Mouse (Mus musculus) limb, embryonic 14.5 days (tissue): ENCODE measurements around the gene Cog1. TPM values are rescaled to one million over a fixed set of nuclear protein-coding genes. Genes with fewer than 3 reads are reported as not detected.

Experiments
- ATAC-seq: fragments of 200-750 bp; cut with Nextera tagmentation; 2 replicates; pipeline ENCODE4 v1.8.0; 2017; ENCODE audit warnings: low read depth, moderate number of reproducible peaks, moderate TSS enrichment; ENCODE audit not compliant: low FRiP score
- DNase-seq: peaks from one replicate; pipeline ENCODE4 v3.0.0-alpha.2; 2015; ENCODE audit warnings: low spot score
- H3K27ac ChIP-seq: fragments of 300-500 bp; sonication (generic); replicated peaks from 2 replicates; pipeline ENCODE4 v1.5.1; 2014; ENCODE audit warnings: low read depth, mild to moderate bottlenecking, low read length, moderate library complexity, mixed read lengths
- H3K27me3 ChIP-seq: fragments of 300-500 bp; sonication (generic); 2 replicates; pipeline ENCODE4 v1.6.1; 2014; ENCODE audit warnings: low read length, mixed read lengths; ENCODE audit not compliant: control insufficient read depth, insufficient read depth
- H3K36me3 ChIP-seq: fragments of 300-500 bp; sonication (generic); 2 replicates; pipeline ENCODE4 v1.6.1; 2014; ENCODE audit warnings: mild to moderate bottlenecking, low read length, moderate library complexity, mixed read lengths; ENCODE audit not compliant: control insufficient read depth, insufficient read depth
- H3K4me1 ChIP-seq: fragments of 300-500 bp; sonication (generic); 2 replicates; pipeline ENCODE4 v1.6.1; 2014; ENCODE audit warnings: antibody characterized with exemption, low read length, mixed read lengths; ENCODE audit not compliant: control insufficient read depth, insufficient read depth
- H3K4me2 ChIP-seq: fragments of 300-500 bp; sonication (generic); replicated peaks from 2 replicates; pipeline ENCODE4 v1.6.1; 2014; ENCODE audit warnings: low read depth, mild to moderate bottlenecking, low read length, moderate library complexity; ENCODE audit not compliant: severe bottlenecking
- H3K4me3 ChIP-seq: fragments of 300-500 bp; sonication (generic); replicated peaks from 2 replicates; pipeline ENCODE4 v1.5.1; 2014; ENCODE audit warnings: low read length
- H3K9ac ChIP-seq: fragments of 300-500 bp; sonication (generic); 2 replicates; pipeline ENCODE4 v1.6.1; 2014; ENCODE audit warnings: mild to moderate bottlenecking, low read depth, low read length, moderate library complexity; ENCODE audit not compliant: severe bottlenecking
- H3K9me3 ChIP-seq: fragments of 300-500 bp; sonication (generic); 2 replicates; pipeline ENCODE4 v1.6.1; 2016; ENCODE audit warnings: low read length; ENCODE audit not compliant: control insufficient read depth
- POLR2A ChIP-seq: fragments of 200-500 bp; IDR thresholded peaks from 2 replicates; pipeline ENCODE4 v1.8.0; 2012; ENCODE audit warnings: inconsistent platforms, mild to moderate bottlenecking, moderate library complexity, borderline replicate concordance; ENCODE audit not compliant: insufficient read depth, insufficient read length; ENCODE audit errors: extremely low read depth
- WGBS: fragments of 180-500 bp; shearing (Covaris S2); extraction: QIAGEN DNeasy Blood & Tissue Kit; methylation state at CpG from one replicate; pipeline ENCODE4 v1.1.7; 2014; 5-methylcytosine and 5-hydroxymethylcytosine counted together
- polyA plus RNA-seq, 2 experiments: library from polyadenylated mRNA; depleted of rRNA in 1 of 2; stranded (reverse) in 1 of 2; unstranded in 1 of 2; fragments of >200 nt; fragmentation: Nextera tagmentation in 1 of 2; extraction: Ambion mirVana in 1 of 2; gene quantifications; 2 replicates each; pipeline versions ENCODE4 v1.2.1 to v1.2.3; 2012 to 2014

Gene Cog1
- polyA plus RNA-seq, 2 experiments, result 26.7 to 38.8 TPM

DNA sequence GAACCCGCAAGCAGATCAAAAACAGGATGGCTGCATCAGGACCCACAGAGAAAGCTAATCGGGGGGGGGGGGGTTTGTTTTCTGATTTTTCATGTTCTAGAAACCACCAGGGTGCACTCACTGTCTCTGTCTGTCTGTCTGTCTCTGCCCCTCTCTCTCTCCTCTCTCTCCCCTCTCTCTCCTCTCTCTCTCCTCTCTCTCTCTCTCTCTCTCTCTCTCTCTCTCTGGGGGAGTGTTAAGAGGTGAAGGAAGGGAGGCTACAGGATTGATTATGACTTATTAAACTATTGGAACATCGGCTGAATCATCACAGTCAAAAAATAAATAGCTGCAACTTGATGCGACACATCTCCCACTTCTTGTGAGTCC is 30.7 kb upstream of the Cog1 start:
- no peak for TF ChIP-seq POLR2A
- H3K4me2 ChIP-seq, result peak overlapping the region; percentile 74
- H3K4me1 ChIP-seq, result peaks cover 15% of the 10 kb centered on the region
- H3K36me3 ChIP-seq, result no peaks in the 10 kb centered on the region
- peak overlapping the region; percentile 46 for H3K4me3 ChIP-seq
- H3K9ac ChIP-seq, result no peak overlapping the region
- peaks cover 33% of the 10 kb centered on the region for H3K27me3 ChIP-seq
- DNase-seq (no peak), ATAC-seq (no peak)
- H3K9me3 ChIP-seq, result no peaks in the 10 kb centered on the region
- no peak overlapping the region for H3K27ac ChIP-seq
- WGBS, result 28% methylated on average over 4 of the region's 4 CpGs

- Histone ChIP-seq H3K27ac (no peak within 1 kb of the TSS), H3K4me3 (peak within 1 kb of the TSS; percentile 46), H3K4me1 (peaks cover 15% of the 10 kb centered on the region), H3K36me3 (no peaks in the 10 kb centered on the region), H3K27me3 (peaks cover 33% of the 10 kb centered on the region), H3K4me2 (peak within 1 kb of the TSS; percentile 74), H3K9ac (peak within 1 kb of the TSS; percentile 22), H3K9me3 (no peaks in the 10 kb centered on the region)
- WGBS, result under 1% methylated on average over 51 of the region's 54 CpGs
- peak; percentile 58; the same call in 1 of the 2 replicates for ATAC-seq
- no peak for TF ChIP-seq POLR2A
- DNase-seq, result peak; percentile 40
Measured at GRCm38 (mm10) chr11:113618672-113619419, 30.1 kb upstream of the Cog1 start, which contains the start of gene Sstr2. Gene Sstr2, plus strand, starts transcription at chr11:113619342.

- DNase-seq (no peak), ATAC-seq (no peak)
- Histone ChIP-seq H3K4me3 (peak overlapping the region; percentile 46), H3K4me2 (peak overlapping the region; percentile 74), H3K27ac (no peak overlapping the region), H3K27me3 (peaks cover 33% of the 10 kb centered on the region), H3K9ac (peak overlapping the region; percentile 22), H3K36me3 (no peaks in the 10 kb centered on the region), H3K4me1 (peaks cover 15% of the 10 kb centered on the region), H3K9me3 (no peaks in the 10 kb centered on the region)
- no peak for TF ChIP-seq POLR2A
- 3% methylated on average over 31 of the region's 31 CpGs for WGBS
Measured at GRCm38 (mm10) chr11:113619420-113620080, 29.4 kb upstream of the Cog1 start.

- H3K4me1 ChIP-seq, result peaks cover 15% of the 10 kb centered on the region
- H3K36me3 ChIP-seq, result no peaks in the 10 kb centered on the region
- DNase-seq (no peak), ATAC-seq (no peak)
- no peaks in the 10 kb centered on the region for H3K9me3 ChIP-seq
- 76% methylated on average over 2 of the region's 2 CpGs for WGBS
- no peak overlapping the region for H3K27ac ChIP-seq
- H3K27me3 ChIP-seq, result peaks cover 33% of the 10 kb centered on the region
- no peak overlapping the region for H3K9ac ChIP-seq
- TF ChIP-seq POLR2A, result no peak
- H3K4me2 ChIP-seq, result no peak overlapping the region
- no peak overlapping the region for H3K4me3 ChIP-seq
Measured at GRCm38 (mm10) chr11:113621001-113621400, 28.0 kb upstream of the Cog1 start.

DNA sequence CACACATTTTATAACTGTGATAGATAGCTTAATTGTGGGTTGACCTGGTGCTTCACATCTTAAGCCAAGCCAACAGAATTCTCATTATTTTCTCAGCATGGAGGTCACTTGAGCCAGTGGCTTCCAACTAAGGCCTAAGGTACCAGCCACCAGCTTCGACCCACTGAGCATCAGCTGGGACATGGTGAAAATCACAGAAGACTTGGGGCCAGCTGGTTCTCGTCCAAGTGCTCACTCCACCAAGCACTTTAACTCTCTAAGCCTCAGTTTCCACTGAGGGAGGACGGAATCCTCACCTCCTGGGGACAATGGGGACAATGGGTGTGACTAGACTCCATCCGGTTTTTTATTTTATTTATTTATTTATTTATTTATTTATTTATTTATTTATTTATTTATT is 26.9 kb upstream of the Cog1 start:
- no peak overlapping the region for H3K9ac ChIP-seq
- H3K9me3 ChIP-seq, result no peaks in the 10 kb centered on the region
- no peak overlapping the region for H3K4me3 ChIP-seq
- WGBS, result 91% methylated on average over 4 of the region's 4 CpGs
- H3K4me1 ChIP-seq, result peaks cover 15% of the 10 kb centered on the region
- no peak for ATAC-seq
- no peaks in the 10 kb centered on the region for H3K36me3 ChIP-seq
- no peak overlapping the region for H3K27ac ChIP-seq
- peaks cover 33% of the 10 kb centered on the region for H3K27me3 ChIP-seq
- no peak for DNase-seq
- no peak for TF ChIP-seq POLR2A
- no peak overlapping the region for H3K4me2 ChIP-seq
